ENCODE assay signal across 27 mouse cellular contexts in genomic region chr6:72208406-72209045, GRCm38 (mm10). TPM values are rescaled to one million over a fixed set of nuclear protein-coding genes. Genes with fewer than 3 reads are reported as not detected.
DNase-seq lines count a peak whose midpoint lies in the region; ATAC-seq lines count a peak whose summit lies in the region.
"Had no signal": no experiment of that assay in that cellular context is flagged by ENCODE, and none has a peak within 500 bp of the region (broad histone marks: within the 10 kb centered on the region; RNA-seq: fewer than 3 reads in every experiment).

No protein-coding gene starts in this region.

- H3K4me2 ChIP-seq in forebrain, embryonic 13.5 days = no peak overlapping the region
- H3K4me2 ChIP-seq: embryonic facial prominence, embryonic 12.5 days; forebrain, embryonic 15.5 days; heart, embryonic 13.5 days; hindbrain, embryonic 14.5 days; liver, embryonic 12.5 days; midbrain, embryonic 11.5 days had no signal

- DNase-seq in cerebellum, adult 11 months = no peak
- no peak for DNase-seq in forebrain, embryonic 10.5 days (ENCODE audit: extremely low spot score, low spot score)
- DNase-seq in thymus, adult 18-20 months = no peak
- no peak for DNase-seq in layer of hippocampus, adult 8-10 months (ENCODE audit: low spot score in 2 of 2)
- DNase-seq: adrenal gland, adult 8-10 months; gastrocnemius, postnatal 25 days; heart, adult 18-20 months; heart, postnatal 10 days; kidney, adult 9 months; kidney, postnatal 14 days; liver, postnatal 0 days; lung, postnatal 36 days; right cerebral cortex, postnatal 4 days had no signal

- H3K4me3 ChIP-seq in forebrain, embryonic 10.5 days = no peak overlapping the region
- no peak overlapping the region for H3K4me3 ChIP-seq in forebrain, embryonic 13.5 days
- H3K4me3 ChIP-seq: embryonic facial prominence, embryonic 12.5 days; forebrain, embryonic 15.5 days; heart, embryonic 13.5 days; left cerebral cortex, adult 2 months; liver, embryonic 12.5 days had no signal

- ATAC-seq in cerebellum, adult (ENCODE audit: insufficient number of reproducible peaks, low FRiP score, low TSS enrichment) = peak; percentile 34; the same call in 1 of the 2 replicates
- no peak for ATAC-seq in forebrain, embryonic 13.5 days
- ATAC-seq in erythroblast, adult 5-6 weeks (replicated peaks; ENCODE audit: low FRiP score, poor library complexity, severe bottlenecking) = 0 out of 2 replicates have a peak, but pooled peaks have one; percentile 17
- ATAC-seq: forebrain, embryonic 15.5 days; intestine, postnatal 0 days; liver, embryonic 12.5 days; liver, postnatal 0 days; midbrain, embryonic 16.5 days had no signal

- H3K4me1 ChIP-seq in forebrain, embryonic 10.5 days = peaks cover 57% of the 10 kb centered on the region
- H3K4me1 ChIP-seq in forebrain, embryonic 13.5 days = peaks cover 9% of the 10 kb centered on the region
- H3K4me1 ChIP-seq: liver, embryonic 12.5 days had no signal

- H3K27me3 ChIP-seq in forebrain, embryonic 10.5 days (ENCODE audit: poor library complexity, severe bottlenecking) = peaks cover 44% of the 10 kb centered on the region
- no peaks in the 10 kb centered on the region for H3K27me3 ChIP-seq in forebrain, embryonic 13.5 days
- H3K27me3 ChIP-seq: forebrain, embryonic 15.5 days had no signal

- peak overlapping the region; percentile 41; the same call in 1 of the 2 replicates for H3K27ac ChIP-seq in forebrain, embryonic 10.5 days
- no peak overlapping the region for H3K27ac ChIP-seq in forebrain, embryonic 13.5 days
- H3K27ac ChIP-seq: embryonic facial prominence, embryonic 12.5 days; forebrain, embryonic 15.5 days; heart, embryonic 13.5 days; hindbrain, embryonic 14.5 days; left cerebral cortex, adult 2 months; liver, embryonic 12.5 days had no signal

- H3K9ac ChIP-seq in forebrain, embryonic 13.5 days = no peak overlapping the region
- H3K9ac ChIP-seq: embryonic facial prominence, embryonic 12.5 days; forebrain, embryonic 15.5 days; heart, embryonic 13.5 days; hindbrain, embryonic 14.5 days; liver, embryonic 12.5 days; liver, postnatal 0 days had no signal

- H3K9me3 ChIP-seq in forebrain, embryonic 10.5 days = no peaks in the 10 kb centered on the region
- no peaks in the 10 kb centered on the region for H3K9me3 ChIP-seq in forebrain, embryonic 13.5 days (replicated peaks)
- H3K9me3 ChIP-seq: embryonic facial prominence, embryonic 12.5 days; forebrain, embryonic 15.5 days; heart, embryonic 13.5 days; liver, embryonic 12.5 days had no signal

- WGBS in forebrain, embryonic 10.5 days = 67% methylated on average over 8 of the region's 8 CpGs
- WGBS in forebrain, embryonic 13.5 days = 62% methylated on average over 8 of the region's 8 CpGs

- peaks cover 36% of the 10 kb centered on the region for H3K36me3 ChIP-seq in forebrain, embryonic 10.5 days (replicated peaks)
- H3K36me3 ChIP-seq in forebrain, embryonic 13.5 days (ENCODE audit: poor library complexity, severe bottlenecking) = peaks cover 5% of the 10 kb centered on the region; the same call in 1 of the 2 replicates
- H3K36me3 ChIP-seq: forebrain, embryonic 15.5 days; liver, embryonic 12.5 days had no signal

RNA-seq across cellular contexts. Expression of gene Atoh8, which starts 26.9 kb away (rescaled TPM):
- polyA plus RNA-seq in forebrain, embryonic 10.5 days (2016; fragmentation: Nextera tagmentation; extraction: Ambion mirVana) = 11.2 and 11.5 TPM in 2 replicates
- 2.9 and 4.5 TPM in 2 replicates for polyA plus RNA-seq in forebrain, embryonic 13.5 days (2015; fragmentation: Nextera tagmentation; extraction: Ambion mirVana)
- not detected in 2 replicates for total RNA-seq in erythroblast, adult 5-6 weeks (2015; ENCODE audit: low replicate concordance)
- total RNA-seq in erythroblast, adult 5-6 weeks (2017; ENCODE audit: low replicate concordance) = not detected in 2 replicates
- 1 to 10 TPM; 2.5 to 3.4 (median 3.3) TPM for total RNA-seq in layer of hippocampus, adult 8-10 months (2022)
- total RNA-seq: hematopoietic stem cell, adult 5-6 weeks; neutrophil, adult 5-6 weeks had no signal
